Mouse (Mus musculus): Measurements from ENCODE around the gene 2310034G01Rik.

DNA sequence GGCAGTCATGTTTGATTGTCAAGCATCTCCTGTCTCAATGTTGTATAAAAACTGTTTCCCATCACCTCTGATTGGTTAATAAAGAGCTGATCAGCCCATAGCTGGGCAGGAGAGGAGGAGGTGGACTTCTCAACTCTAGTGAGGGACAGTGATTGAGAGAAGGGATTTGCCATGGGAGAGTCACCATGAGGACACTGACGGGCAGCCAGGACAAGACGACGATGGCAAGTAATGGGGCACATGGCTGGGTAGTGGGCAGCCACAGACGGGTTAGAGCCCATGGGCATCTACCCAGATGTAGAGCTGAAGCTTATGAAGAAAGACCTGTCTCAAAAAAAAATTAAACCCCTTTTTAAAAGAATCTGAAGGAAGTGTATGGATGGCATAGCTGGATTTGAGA is 47.6 kb downstream of the 2310034G01Rik start:
- TF ChIP-seq POLR2A (IDR thresholded peaks at IDR 0.05; ENCODE audit: low read depth, low read length), result no peak
- no peak for TF ChIP-seq CTCF (IDR thresholded peaks at IDR 0.05; ENCODE audit: borderline replicate concordance, insufficient read depth, low read length)
